Mouse (Mus musculus) kidney, postnatal 0 days (tissue): Measurements from ENCODE around the gene Ctsc. TPM values are rescaled to one million over a fixed set of nuclear protein-coding genes. Genes with fewer than 3 reads are reported as not detected.
"Not testable (repeated sequence)": the region's sequence is repeated elsewhere in the genome, so short reads cannot be mapped to it uniquely, and the experiment has no call there.

Experiments
- ATAC-seq: fragments of 200-750 bp; cut with Nextera tagmentation; replicated peaks from 2 replicates; pipeline ENCODE4 v1.8.0; 2017; ENCODE audit warnings: low read depth, moderate number of reproducible peaks, moderate TSS enrichment, moderate library complexity; ENCODE audit not compliant: low FRiP score
- DNase-seq: peaks from one replicate; pipeline ENCODE4 v3.0.0-alpha.2; 2016; ENCODE audit warnings: low spot score
- H3K27ac ChIP-seq: fragments of 300-500 bp; sonication (generic); 2 replicates; pipeline ENCODE4 v1.5.1; 2014; ENCODE audit warnings: mild to moderate bottlenecking
- H3K27me3 ChIP-seq: fragments of 300-500 bp; sonication (generic); 2 replicates; pipeline ENCODE4 v1.6.1; 2014; ENCODE audit warnings: low read length, mixed read lengths; ENCODE audit not compliant: insufficient read depth
- H3K36me3 ChIP-seq: fragments of 300-500 bp; sonication (generic); 2 replicates; pipeline ENCODE4 v1.6.1; 2014; ENCODE audit warnings: low read length, mixed read lengths; ENCODE audit not compliant: insufficient read depth
- H3K4me1 ChIP-seq: fragments of 300-500 bp; sonication (generic); replicated peaks from 2 replicates; pipeline ENCODE4 v1.6.1; 2014; ENCODE audit warnings: antibody characterized with exemption, low read length, mixed read lengths; ENCODE audit not compliant: insufficient read depth
- H3K4me2 ChIP-seq: fragments of 300-500 bp; sonication (generic); 2 replicates; pipeline ENCODE4 v1.6.1; 2014; ENCODE audit warnings: mild to moderate bottlenecking, low read length, moderate library complexity, mixed read lengths
- H3K4me3 ChIP-seq: fragments of 300-500 bp; sonication (generic); replicated peaks from 2 replicates; pipeline ENCODE4 v1.5.1; 2014; ENCODE audit warnings: low read depth, low read length
- H3K9ac ChIP-seq: fragments of 300-500 bp; sonication (generic); 2 replicates; pipeline ENCODE4 v1.6.1; 2014; ENCODE audit warnings: low read depth, low read length
- H3K9me3 ChIP-seq: fragments of 300-500 bp; sonication (generic); replicated peaks from 2 replicates; pipeline ENCODE4 v1.6.1; 2016; ENCODE audit warnings: low read length, inconsistent platforms, mixed read lengths
- CTCF ChIP-seq: IDR thresholded peaks from 2 replicates; pipeline ENCODE4 v1.5.1; 2016; ENCODE audit warnings: antibody characterized with exemption, low read depth, mild to moderate bottlenecking, moderate library complexity
- whole genome bisulfite sequencing: fragments of 180-500 bp; shearing (Covaris S2); extraction: QIAGEN DNeasy Blood & Tissue Kit; methylation state at CpG from one replicate; pipeline ENCODE4 v1.1.7; 2014; 5-methylcytosine and 5-hydroxymethylcytosine counted together
- polyA plus RNA-seq: library from polyadenylated mRNA; unstranded; fragments of >200 nt; fragmentation: Nextera tagmentation; extraction: Ambion mirVana; gene quantifications from 2 replicates; pipeline ENCODE4 v1.2.1, GENCODE M21; 2015

The Ctsc gene
- 48.0 and 54.6 TPM in 2 replicates for polyA plus RNA-seq

GRCm38 (mm10) chr7:88277858-88278627 lies at the start of gene Ctsc:
Gene Ctsc (plus strand): TSS chr7:88278085.
- Histone ChIP-seq H3K4me2 (peak within 1 kb of the TSS; percentile 62), H3K9me3 (no peaks in the 10 kb centered on the region), H3K4me3 (peak within 1 kb of the TSS; percentile 37), H3K36me3 (no peaks in the 10 kb centered on the region), H3K9ac (peak within 1 kb of the TSS; percentile 27; the same call in 1 of the 2 replicates), H3K27me3 (no peaks in the 10 kb centered on the region), H3K27ac (0 out of 2 replicates have a peak within 1 kb of the TSS, but pooled peaks have one; percentile 15), H3K4me1 (no peaks in the 10 kb centered on the region)
- peak; percentile 80 for DNase-seq
- ATAC-seq: peak; percentile 94
- TF ChIP-seq CTCF: peak; percentile 15
- 2% methylated on average over 34 of the region's 34 CpGs for WGBS

GRCm38 (mm10) chr7:88229051-88229450 lies 48.8 kb upstream of the Ctsc start:
- no peak for TF ChIP-seq CTCF
- 61% methylated on average over 2 of the region's 2 CpGs for WGBS
- Histone ChIP-seq H3K4me1 (no peaks in the 10 kb centered on the region), H3K27ac (no peak overlapping the region), H3K36me3 (no peaks in the 10 kb centered on the region), H3K4me3 (no peak overlapping the region), H3K27me3 (no peaks in the 10 kb centered on the region), H3K4me2 (no peak overlapping the region), H3K9ac (no peak overlapping the region), H3K9me3 (no peaks in the 10 kb centered on the region)
- DNase-seq (no peak), ATAC-seq (no peak)

- no peak for TF ChIP-seq CTCF
- Histone ChIP-seq H3K9ac (no peak overlapping the region), H3K4me3 (no peak overlapping the region), H3K36me3 (no peaks in the 10 kb centered on the region), H3K27ac (no peak overlapping the region), H3K4me1 (no peaks in the 10 kb centered on the region), H3K4me2 (no peak overlapping the region), H3K27me3 (no peaks in the 10 kb centered on the region), H3K9me3 (no peaks in the 10 kb centered on the region)
- ATAC-seq (no peak), DNase-seq (no peak)
- 94% methylated on average over 4 of the region's 4 CpGs for WGBS
These were observed 47.8 kb upstream of the Ctsc start for GRCm38 (mm10) chr7:88230121-88230520.

GRCm38 (mm10) chr7:88230756-88231522 lies 46.9 kb upstream of the Ctsc start:
- Histone ChIP-seq H3K4me2 (no peak overlapping the region), H3K36me3 (no peaks in the 10 kb centered on the region), H3K27me3 (no peaks in the 10 kb centered on the region), H3K4me3 (no peak overlapping the region), H3K4me1 (no peaks in the 10 kb centered on the region), H3K9ac (no peak overlapping the region), H3K9me3 (no peaks in the 10 kb centered on the region), H3K27ac (no peak overlapping the region)
- WGBS: 86% methylated on average over 7 of the region's 7 CpGs
- ATAC-seq (no peak), DNase-seq (no peak)
- no peak for TF ChIP-seq CTCF

- Histone ChIP-seq H3K4me3 (no peak overlapping the region), H3K9ac (no peak overlapping the region), H3K36me3 (no peaks in the 10 kb centered on the region), H3K4me1 (no peaks in the 10 kb centered on the region), H3K9me3 (no peaks in the 10 kb centered on the region), H3K27me3 (no peaks in the 10 kb centered on the region), H3K4me2 (no peak overlapping the region), H3K27ac (no peak overlapping the region)
- ATAC-seq: no peak
- TF ChIP-seq CTCF: no peak
- no peak for DNase-seq
- 65% methylated on average over 3 of the region's 3 CpGs for WGBS
These were observed 34.8 kb upstream of the Ctsc start for GRCm38 (mm10) chr7:88243059-88243458.

GRCm38 (mm10) chr7:88244462-88244861 lies 33.4 kb upstream of the Ctsc start:
- Histone ChIP-seq H3K9me3 (no peaks in the 10 kb centered on the region), H3K4me3 (no peak overlapping the region), H3K27ac (no peak overlapping the region), H3K9ac (no peak overlapping the region), H3K4me2 (no peak overlapping the region), H3K27me3 (no peaks in the 10 kb centered on the region), H3K36me3 (no peaks in the 10 kb centered on the region), H3K4me1 (no peaks in the 10 kb centered on the region)
- DNase-seq (no peak), ATAC-seq (no peak)
- TF ChIP-seq CTCF: no peak

- not testable (repeated sequence) for H3K4me2 ChIP-seq, H3K27ac ChIP-seq, H3K4me1 ChIP-seq, H3K27me3 ChIP-seq, H3K36me3 ChIP-seq, H3K4me3 ChIP-seq, ATAC-seq, H3K9ac ChIP-seq, H3K9me3 ChIP-seq, DNase-seq
- WGBS: 88% methylated on average over 2 of the region's 2 CpGs
These were observed 27.5 kb upstream of the Ctsc start for GRCm38 (mm10) chr7:88250380-88250779.
